Mouse (Mus musculus): ENCODE data around the gene Slc13a2. TPM values are rescaled to one million over a fixed set of nuclear protein-coding genes. Genes with fewer than 3 reads are reported as not detected.
A peak's percentile ranks its signal among the peaks of the same experiment; 100 is the strongest.

Slc13a2 gene
- polyA plus RNA-seq, 1 experiment from 2014 or later: not detected

DNA sequence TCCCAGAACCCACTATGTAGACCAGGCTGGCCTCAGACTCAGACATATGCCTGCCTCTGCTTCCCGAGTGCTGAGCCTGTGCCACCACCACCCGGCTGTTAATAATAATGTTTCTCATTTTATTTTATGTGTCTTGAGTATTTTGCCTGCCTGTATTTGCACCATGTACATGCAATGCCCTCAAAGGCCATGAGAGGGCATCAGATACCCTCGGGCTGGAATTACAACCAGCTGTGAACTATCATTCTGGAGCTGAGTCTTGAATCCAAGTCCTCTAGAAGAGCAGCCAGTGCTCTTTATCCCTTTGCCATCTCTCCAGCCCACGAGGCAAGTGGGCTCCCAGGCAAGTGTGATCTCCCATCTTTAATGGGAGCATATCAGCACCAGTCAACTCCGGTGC, 33.3 kb upstream of the Slc13a2 start:
- H3K4me2 ChIP-seq (replicated peaks): no peak overlapping the region
- no peak overlapping the region for H3K9ac ChIP-seq
- no peaks in the 10 kb centered on the region for H3K36me3 ChIP-seq
- no peak overlapping the region for H3K27ac ChIP-seq
- no peaks in the 10 kb centered on the region for H3K4me1 ChIP-seq
- no peaks in the 10 kb centered on the region for H3K9me3 ChIP-seq
- 50% methylated on average over 5 of the region's 5 CpGs for WGBS
- no peaks in the 10 kb centered on the region for H3K27me3 ChIP-seq (replicated peaks)
- H3K4me3 ChIP-seq: no peak overlapping the region
- no peak for ATAC-seq (ENCODE audit: low FRiP score, low read depth)

DNA sequence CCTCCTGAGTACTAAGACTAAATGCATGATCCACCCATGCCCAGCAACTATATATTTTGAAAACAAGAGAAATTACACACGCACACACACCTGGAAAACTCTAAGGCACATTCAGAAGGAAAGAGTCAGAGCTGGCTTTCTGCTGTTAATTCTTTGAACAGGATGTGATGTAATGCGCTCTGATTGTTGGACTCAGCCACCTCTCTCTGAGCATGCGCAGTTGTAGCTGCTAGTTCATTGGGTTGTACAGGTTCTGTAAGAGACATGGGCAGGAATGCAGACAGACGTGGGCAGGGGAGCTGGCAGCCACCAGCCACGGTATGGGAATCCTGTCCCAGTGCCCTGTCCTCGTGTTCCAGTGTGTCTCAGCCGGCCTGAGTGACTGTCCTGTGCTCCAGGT, 32.3 kb upstream of the Slc13a2 start:
- Histone ChIP-seq H3K9ac (no peak overlapping the region), H3K4me3 (no peak overlapping the region), H3K27me3 (replicated peaks) (no peaks in the 10 kb centered on the region), H3K4me1 (no peaks in the 10 kb centered on the region), H3K36me3 (no peaks in the 10 kb centered on the region), H3K4me2 (replicated peaks) (no peak overlapping the region), H3K27ac (no peak overlapping the region), H3K9me3 (no peaks in the 10 kb centered on the region)
- WGBS: 76% methylated on average over 7 of the region's 7 CpGs
- no peak for ATAC-seq (ENCODE audit: low FRiP score, low read depth)

DNA sequence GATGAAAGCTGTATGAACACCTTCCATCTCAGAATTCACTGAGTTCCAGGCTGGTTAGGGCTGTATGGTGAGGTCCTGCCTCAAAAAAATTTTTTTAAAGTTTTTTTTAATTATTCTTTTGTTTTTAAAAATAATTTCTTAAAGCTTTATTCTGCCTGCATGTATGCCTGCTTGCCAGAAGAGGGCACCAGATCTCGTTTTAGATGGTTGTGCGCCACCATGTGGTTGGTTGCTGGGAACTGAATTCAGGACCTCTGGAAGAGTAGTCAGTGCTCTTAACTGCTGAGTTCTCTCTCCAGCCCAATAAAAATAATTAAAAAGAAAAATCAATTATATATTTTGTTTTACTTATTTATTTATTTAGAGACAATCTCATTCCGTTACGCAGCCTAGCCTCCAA, 31.7 kb upstream of the Slc13a2 start:
- Histone ChIP-seq H3K36me3 (no peaks in the 10 kb centered on the region), H3K4me1 (no peaks in the 10 kb centered on the region), H3K9me3 (no peaks in the 10 kb centered on the region), H3K27me3 (replicated peaks) (no peaks in the 10 kb centered on the region), H3K4me2 (replicated peaks) (no peak overlapping the region), H3K4me3 (no peak overlapping the region), H3K9ac (no peak overlapping the region), H3K27ac (no peak overlapping the region)
- 9% methylated on average over 4 of the region's 4 CpGs for WGBS
- no peak for ATAC-seq (ENCODE audit: low FRiP score, low read depth)

DNA sequence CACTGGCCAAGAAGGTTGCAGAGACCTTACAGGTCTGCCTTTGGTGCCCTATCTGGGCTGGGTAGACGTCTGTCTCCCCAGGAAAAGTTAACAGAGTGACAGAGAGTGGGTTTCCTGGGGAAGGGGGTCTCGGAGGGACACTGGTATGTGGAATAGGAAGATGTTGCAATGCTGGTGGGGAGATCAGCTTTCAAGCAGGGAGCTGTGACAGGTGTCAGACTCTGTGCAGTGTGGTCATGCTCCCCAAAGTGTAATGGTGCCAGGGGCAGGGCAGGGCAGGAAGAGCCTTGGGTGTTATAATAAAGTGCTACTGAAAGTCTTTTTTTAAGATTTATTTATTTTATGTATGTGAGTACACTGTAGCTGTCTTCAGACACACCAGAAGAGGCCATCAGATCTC, 28.3 kb upstream of the Slc13a2 start:
- Histone ChIP-seq H3K4me3 (no peak overlapping the region), H3K27me3 (replicated peaks) (no peaks in the 10 kb centered on the region), H3K4me1 (no peaks in the 10 kb centered on the region), H3K4me2 (replicated peaks) (no peak overlapping the region), H3K27ac (no peak overlapping the region), H3K36me3 (no peaks in the 10 kb centered on the region), H3K9ac (no peak overlapping the region), H3K9me3 (no peaks in the 10 kb centered on the region)
- no peak for ATAC-seq (ENCODE audit: low FRiP score, low read depth)
- WGBS: 66% methylated on average over 2 of the region's 2 CpGs

DNA sequence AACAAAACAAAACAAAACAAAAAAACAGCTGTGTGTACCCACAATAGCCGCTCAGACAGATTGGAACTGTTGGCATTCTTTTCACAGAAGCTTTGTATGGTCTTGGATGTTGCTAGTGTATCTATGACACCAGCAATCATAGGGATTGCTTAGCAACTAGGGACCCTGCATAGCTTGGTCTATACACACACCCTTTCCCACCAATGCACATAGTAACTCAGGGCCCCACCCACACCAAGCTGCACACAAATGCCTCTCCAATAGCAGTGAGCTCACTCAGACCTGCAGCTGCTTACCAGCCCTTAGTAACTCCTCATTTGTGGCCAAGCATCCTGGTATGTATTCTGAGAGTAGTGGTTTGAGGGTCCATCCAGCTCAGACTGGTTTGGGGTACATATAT, 26.2 kb upstream of the Slc13a2 start:
- H3K36me3 ChIP-seq: no peaks in the 10 kb centered on the region
- no peak overlapping the region for H3K27ac ChIP-seq
- H3K4me3 ChIP-seq: no peak overlapping the region
- no peak overlapping the region for H3K9ac ChIP-seq
- H3K27me3 ChIP-seq (replicated peaks): no peaks in the 10 kb centered on the region
- no peak overlapping the region for H3K4me2 ChIP-seq (replicated peaks)
- 89% methylated on average over 1 of the region's 1 CpGs for WGBS
- no peaks in the 10 kb centered on the region for H3K9me3 ChIP-seq
- no peaks in the 10 kb centered on the region for H3K4me1 ChIP-seq
- no peak for ATAC-seq (ENCODE audit: low FRiP score, low read depth)

DNA sequence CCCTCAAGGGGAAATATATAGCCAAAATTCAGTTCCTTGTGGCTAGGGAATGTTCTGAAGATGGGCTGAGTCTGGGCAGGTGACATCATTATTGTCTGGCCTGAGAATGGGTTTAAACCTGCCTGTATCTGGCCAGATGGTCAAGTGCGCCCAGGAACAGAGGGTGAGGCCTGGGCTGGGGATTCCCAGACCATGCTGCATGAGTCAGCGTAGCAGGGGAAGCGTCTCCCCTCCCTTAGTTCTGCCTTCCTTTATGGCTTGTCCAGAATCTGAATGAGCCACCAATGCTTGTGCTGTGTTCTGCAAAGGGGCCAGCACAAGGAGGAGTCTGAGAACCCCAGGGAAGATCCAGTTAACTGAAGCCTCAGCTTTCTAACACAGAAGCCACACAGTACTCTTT, 25.2 kb upstream of the Slc13a2 start:
- Histone ChIP-seq H3K4me1 (no peaks in the 10 kb centered on the region), H3K36me3 (no peaks in the 10 kb centered on the region), H3K9ac (no peak overlapping the region), H3K4me3 (no peak overlapping the region), H3K4me2 (replicated peaks) (no peak overlapping the region), H3K9me3 (no peaks in the 10 kb centered on the region), H3K27ac (no peak overlapping the region), H3K27me3 (replicated peaks) (no peaks in the 10 kb centered on the region)
- ATAC-seq (ENCODE audit: low FRiP score, low read depth): no peak
- 70% methylated on average over 3 of the region's 3 CpGs for WGBS

DNA sequence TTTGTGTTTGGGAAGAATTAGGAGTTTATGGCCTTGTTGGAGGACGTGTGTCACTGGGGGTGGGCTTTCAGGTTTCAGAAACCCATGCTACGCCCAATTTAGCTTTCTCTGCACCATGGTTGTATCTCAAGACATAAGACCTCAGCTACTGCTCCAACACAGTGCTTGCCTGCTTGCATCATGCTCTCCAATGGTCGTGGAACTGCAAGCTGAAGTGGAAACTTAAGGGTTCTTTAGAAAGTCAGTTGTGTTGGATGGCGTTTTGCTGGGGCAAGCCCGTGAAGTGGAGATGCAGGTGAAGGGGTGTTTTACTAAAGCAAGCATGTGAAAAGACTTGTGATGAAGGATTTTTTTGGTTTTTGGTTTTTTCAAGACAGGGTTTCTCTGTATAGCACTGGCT, 21.1 kb upstream of the Slc13a2 start:
- no peaks in the 10 kb centered on the region for H3K9me3 ChIP-seq
- 75% methylated on average over 5 of the region's 5 CpGs for WGBS
- H3K4me1 ChIP-seq: no peaks in the 10 kb centered on the region
- H3K27me3 ChIP-seq (replicated peaks): no peaks in the 10 kb centered on the region
- no peaks in the 10 kb centered on the region for H3K36me3 ChIP-seq
- H3K27ac ChIP-seq: no peak overlapping the region
- no peak overlapping the region for H3K4me3 ChIP-seq
- no peak overlapping the region for H3K4me2 ChIP-seq (replicated peaks)
- no peak overlapping the region for H3K9ac ChIP-seq
- no peak for ATAC-seq (ENCODE audit: low FRiP score, low read depth)

DNA sequence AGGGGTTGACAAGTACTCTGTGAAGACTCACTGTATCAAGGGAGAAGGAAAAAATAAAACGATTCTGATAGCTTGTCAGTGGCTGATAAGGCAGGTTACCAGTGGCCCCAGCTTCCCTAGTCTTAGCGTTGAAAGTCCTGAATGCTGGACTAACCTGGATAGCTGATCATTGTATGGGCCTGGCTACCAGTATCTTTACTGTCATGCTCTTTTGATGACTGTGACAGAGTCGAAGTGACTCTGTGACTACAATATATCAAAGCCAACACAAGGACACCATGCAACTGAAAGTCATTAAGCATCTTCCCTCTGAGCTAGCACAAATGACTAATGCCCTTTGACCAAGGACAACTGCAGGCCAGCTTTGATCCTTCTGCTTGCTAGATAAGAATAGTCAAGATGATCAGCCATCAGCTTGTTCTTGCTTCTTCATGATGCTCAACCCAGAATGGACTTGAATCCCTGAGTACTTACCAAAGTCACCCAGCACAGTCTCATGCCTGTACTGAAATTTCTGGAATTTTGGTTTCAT, 16.4 kb upstream of the Slc13a2 start:
- Histone ChIP-seq H3K9ac (no peak overlapping the region), H3K27me3 (replicated peaks) (no peaks in the 10 kb centered on the region), H3K27ac (no peak overlapping the region), H3K4me1 (0 out of 2 replicates have a peak, but pooled peaks cover 6% of the 10 kb centered on the region), H3K4me2 (replicated peaks) (no peak overlapping the region), H3K4me3 (no peak overlapping the region), H3K9me3 (no peaks in the 10 kb centered on the region), H3K36me3 (no peaks in the 10 kb centered on the region)
- WGBS: 86% methylated on average over 3 of the region's 3 CpGs
- ATAC-seq (ENCODE audit: low FRiP score, low read depth): no peak

DNA sequence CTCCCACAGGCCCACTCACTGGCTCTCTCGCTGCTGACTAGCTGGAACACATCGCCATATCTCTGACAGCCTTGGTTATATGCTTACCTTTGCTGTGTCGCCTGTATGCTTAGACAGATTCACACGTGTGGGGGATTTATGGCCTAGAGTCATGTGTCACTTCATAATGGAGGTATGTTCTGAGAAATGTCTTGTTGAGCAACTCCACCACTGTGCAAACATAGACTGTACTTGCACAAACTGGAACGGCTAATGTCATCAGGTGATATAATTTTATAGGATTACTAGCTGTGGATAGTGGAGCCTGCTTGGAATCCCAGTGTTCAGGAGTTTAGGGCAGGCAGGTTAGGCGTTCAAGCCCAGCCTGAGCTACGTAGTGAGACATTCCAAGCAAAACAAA, 15.2 kb upstream of the Slc13a2 start:
- no peaks in the 10 kb centered on the region for H3K36me3 ChIP-seq
- no peak overlapping the region for H3K27ac ChIP-seq
- no peak for ATAC-seq (ENCODE audit: low FRiP score, low read depth)
- H3K4me2 ChIP-seq (replicated peaks): no peak overlapping the region
- H3K27me3 ChIP-seq (replicated peaks): no peaks in the 10 kb centered on the region
- no peaks in the 10 kb centered on the region for H3K9me3 ChIP-seq
- H3K4me1 ChIP-seq: 0 out of 2 replicates have a peak, but pooled peaks cover 6% of the 10 kb centered on the region
- H3K4me3 ChIP-seq: no peak overlapping the region
- no peak overlapping the region for H3K9ac ChIP-seq
- WGBS: 91% methylated on average over 7 of the region's 7 CpGs

DNA sequence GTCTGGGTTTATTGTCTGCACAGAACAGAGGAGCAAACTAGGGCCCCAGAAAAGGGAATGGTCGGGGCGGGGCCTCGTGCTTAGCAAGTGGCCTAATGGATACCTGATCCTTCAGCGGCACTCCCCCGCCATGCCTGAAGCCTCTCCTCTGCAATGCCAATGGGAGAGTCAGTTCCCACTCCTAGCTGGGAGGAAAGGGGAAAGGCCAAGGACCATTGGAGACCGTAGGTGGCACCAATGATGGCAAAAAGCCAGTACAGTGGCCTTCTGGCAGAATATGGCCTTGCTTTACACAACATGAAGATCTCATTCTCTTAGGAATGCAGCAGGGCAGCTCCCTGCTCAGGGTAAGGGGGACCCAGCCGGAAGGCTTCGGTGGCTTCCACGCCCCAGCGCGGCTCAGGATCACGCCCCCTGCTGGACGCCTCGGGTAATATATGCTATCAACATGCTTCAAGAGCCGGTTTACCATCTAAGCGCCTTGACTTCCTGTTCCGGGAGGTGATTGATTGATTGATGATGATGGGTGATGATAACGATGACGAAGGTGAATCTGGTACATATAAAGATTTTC, 13.8 kb upstream of the Slc13a2 start:
- 3% methylated on average over 19 of the region's 19 CpGs for WGBS
- Histone ChIP-seq H3K4me2 (replicated peaks) (peak overlapping the region; percentile 25), H3K9ac (no peak overlapping the region)

DNA sequence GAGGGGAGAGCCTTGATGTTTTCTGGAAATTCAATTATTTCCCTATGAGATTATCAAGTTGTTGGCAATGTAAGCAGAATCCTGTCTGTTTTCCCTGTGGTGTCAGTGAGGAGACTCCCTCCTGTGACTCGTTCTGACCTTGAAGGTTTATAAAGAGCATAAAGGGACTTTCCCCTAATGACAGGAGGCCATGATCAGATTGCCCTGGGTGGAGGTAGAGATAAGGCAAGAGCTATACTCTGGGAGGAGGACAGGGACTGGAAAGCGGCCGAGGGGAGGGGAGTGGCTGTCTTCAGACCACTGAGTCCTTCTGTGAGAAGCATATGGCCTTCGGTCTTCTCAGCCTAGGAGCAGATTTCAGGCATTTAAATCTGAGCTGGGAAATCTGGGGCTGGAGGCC, 12.0 kb upstream of the Slc13a2 start:
- 75% methylated on average over 4 of the region's 4 CpGs for WGBS
- Histone ChIP-seq H3K4me1 (0 out of 2 replicates have a peak, but pooled peaks cover 6% of the 10 kb centered on the region), H3K9ac (no peak overlapping the region), H3K27me3 (replicated peaks) (no peaks in the 10 kb centered on the region), H3K27ac (no peak overlapping the region), H3K4me3 (no peak overlapping the region), H3K4me2 (replicated peaks) (no peak overlapping the region), H3K9me3 (no peaks in the 10 kb centered on the region), H3K36me3 (no peaks in the 10 kb centered on the region)
- no peak for ATAC-seq (ENCODE audit: low FRiP score, low read depth)

More for the DNA sequence above, 13.8 kb upstream of the Slc13a2 start:
- Histone ChIP-seq H3K9me3 (no peaks in the 10 kb centered on the region), H3K27me3 (replicated peaks) (no peaks in the 10 kb centered on the region), H3K27ac (no peak overlapping the region), H3K4me3 (no peak overlapping the region), H3K4me1 (0 out of 2 replicates have a peak, but pooled peaks cover 6% of the 10 kb centered on the region), H3K36me3 (no peaks in the 10 kb centered on the region)
- ATAC-seq (ENCODE audit: low FRiP score, low read depth): no peak

DNA sequence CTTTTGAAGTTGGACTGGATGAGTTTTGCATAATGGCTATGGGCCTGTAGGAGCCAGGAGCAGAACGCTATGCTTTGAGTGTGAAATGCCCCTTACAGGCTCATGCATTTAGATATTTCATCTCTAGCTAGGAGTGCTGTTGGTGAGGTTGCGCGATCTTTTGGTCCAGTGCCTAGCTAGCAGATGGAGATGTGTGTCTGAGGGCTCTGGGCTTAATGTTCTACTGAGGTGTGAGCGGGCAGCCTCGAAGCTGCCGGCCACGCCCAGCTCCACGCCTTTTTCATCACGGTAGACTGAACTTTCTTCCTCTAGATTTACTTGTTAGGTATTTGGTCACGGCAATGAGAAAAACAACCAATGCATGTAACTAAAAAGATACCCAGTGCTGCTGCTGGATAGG, 9.2 kb upstream of the Slc13a2 start:
- Histone ChIP-seq H3K9ac (no peak overlapping the region), H3K4me3 (no peak overlapping the region), H3K4me2 (replicated peaks) (no peak overlapping the region), H3K36me3 (no peaks in the 10 kb centered on the region), H3K27me3 (replicated peaks) (no peaks in the 10 kb centered on the region), H3K27ac (no peak overlapping the region), H3K4me1 (0 out of 2 replicates have a peak, but pooled peaks cover 6% of the 10 kb centered on the region), H3K9me3 (no peaks in the 10 kb centered on the region)
- no peak for ATAC-seq (ENCODE audit: low FRiP score, low read depth)
- WGBS: 89% methylated on average over 10 of the region's 10 CpGs

DNA sequence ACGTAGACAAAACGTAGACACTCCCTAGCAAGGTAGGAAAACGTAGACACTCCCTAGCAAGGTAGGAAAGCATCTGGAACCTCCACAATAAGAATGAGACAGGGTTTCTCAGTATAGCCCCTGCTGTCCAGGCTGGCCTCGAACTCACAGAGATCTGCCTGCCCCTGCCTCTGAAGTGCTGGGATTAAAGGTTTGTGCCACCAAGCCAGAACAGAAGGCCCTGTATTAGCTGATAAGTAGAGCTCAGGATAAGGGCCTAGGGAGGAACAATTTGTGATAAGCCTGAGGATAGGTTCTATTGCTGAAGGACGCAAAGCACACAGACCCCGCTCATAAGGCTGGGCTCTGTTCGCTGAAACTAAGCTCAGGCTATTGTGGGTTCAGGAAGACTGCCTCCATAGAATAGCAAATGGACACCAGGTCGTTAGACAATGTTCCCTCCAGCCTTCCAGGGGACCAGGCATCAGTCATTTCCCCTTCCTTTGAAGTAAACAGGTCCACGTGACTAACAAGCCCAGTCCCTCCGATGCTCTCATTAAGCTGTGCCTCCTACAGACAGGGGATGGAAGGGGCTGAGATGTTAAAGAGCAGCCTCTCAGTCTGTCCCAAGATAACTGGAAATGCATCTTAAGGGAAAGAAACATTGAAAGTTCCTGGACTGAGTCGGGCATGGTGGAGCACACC, 8.3 kb upstream of the Slc13a2 start:
- 49% methylated on average over 11 of the region's 11 CpGs for WGBS
- Histone ChIP-seq H3K27me3 (replicated peaks) (no peaks in the 10 kb centered on the region), H3K4me1 (no peaks in the 10 kb centered on the region), H3K27ac (no peak overlapping the region), H3K4me2 (replicated peaks) (no peak overlapping the region), H3K36me3 (no peaks in the 10 kb centered on the region), H3K9me3 (no peaks in the 10 kb centered on the region), H3K9ac (no peak overlapping the region), H3K4me3 (no peak overlapping the region)
- ATAC-seq (ENCODE audit: low FRiP score, low read depth): no peak
